12 mouse cellular contexts compared by ENCODE assay signal in the genomic region with DNA sequence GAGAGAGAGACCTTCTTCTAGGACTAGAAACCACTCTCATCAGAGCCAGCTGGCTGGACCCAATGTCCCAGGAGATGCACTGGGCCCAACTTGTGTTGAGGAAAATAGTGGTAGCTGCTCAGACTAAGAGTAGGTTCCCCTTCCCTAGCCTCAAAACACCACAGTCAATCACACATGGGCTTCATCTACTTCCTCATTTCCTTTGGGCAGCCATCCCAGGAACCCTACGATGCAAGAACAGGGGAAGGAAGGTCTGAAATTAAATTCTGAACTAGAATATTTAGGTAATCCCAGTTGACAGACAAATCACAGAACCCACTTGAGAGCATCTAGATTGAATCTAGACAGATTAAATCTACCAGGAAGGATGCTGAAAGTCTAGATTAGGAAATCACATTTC. TPM values are rescaled to one million over a fixed set of nuclear protein-coding genes. Genes with fewer than 3 reads are reported as not detected.
DNase-seq lines count a peak whose midpoint lies in the region; ATAC-seq and TF ChIP-seq lines count a peak whose summit lies in the region.
"Had no signal": no experiment of that assay in that cellular context is flagged by ENCODE, and none has a peak within 500 bp of the region (broad histone marks: within the 10 kb centered on the region; RNA-seq: fewer than 3 reads in every experiment).

No protein-coding gene starts in this region.

- no peak overlapping the region for H3K27ac ChIP-seq in layer of hippocampus, adult 2 months
- H3K27ac ChIP-seq in stomach, embryonic 15.5 days, result 0 out of 2 replicates have a peak overlapping the region, but pooled peaks have one; percentile 3

- peaks cover 17% of the 10 kb centered on the region; the same call in 1 of the 2 replicates for H3K4me1 ChIP-seq in stomach, embryonic 15.5 days

- H3K9me3 ChIP-seq in stomach, embryonic 15.5 days, result no peaks in the 10 kb centered on the region
- H3K9me3 ChIP-seq: heart, embryonic 12.5 days had no signal

- H3K27me3 ChIP-seq in stomach, embryonic 15.5 days (replicated peaks), result no peaks in the 10 kb centered on the region
- H3K27me3 ChIP-seq: heart, embryonic 12.5 days had no signal

- no peak for TF ChIP-seq CTCF in layer of hippocampus, adult 2 months (conservative IDR thresholded peaks at IDR 0.05)

- peak; percentile 38 for DNase-seq in adrenal gland, postnatal 14 days
- no peak for DNase-seq in adrenal gland, postnatal 25 days
- DNase-seq in layer of hippocampus, adult 9-11 months, result peak; percentile 26
- no peak for DNase-seq in layer of hippocampus, adult 2 months (ENCODE audit: low spot score in 2 of 2)
- DNase-seq in urinary bladder, adult 2 months (ENCODE audit: low spot score), result no peak
- DNase-seq: cerebellum, adult 11 months had no signal

- H3K4me3 ChIP-seq in layer of hippocampus, adult 2 months, result no peak overlapping the region
- H3K4me3 ChIP-seq in stomach, embryonic 15.5 days (replicated peaks), result no peak overlapping the region
- H3K4me3 ChIP-seq: heart, embryonic 12.5 days had no signal

- ATAC-seq in common myeloid progenitor, adult 5-6 weeks (replicated peaks; ENCODE audit: low read depth, poor library complexity, severe bottlenecking), result peak; percentile 69
- ATAC-seq in stomach, embryonic 15.5 days (ENCODE audit: insufficient read depth, low FRiP score, low read depth), result no peak
- no peak for ATAC-seq in activated CD4-positive, CD25-positive, alpha-beta regulatory T cell, adult 4 months
- ATAC-seq: intestine, postnatal 0 days had no signal

- H3K9ac ChIP-seq in stomach, embryonic 15.5 days, result no peak overlapping the region
- H3K9ac ChIP-seq: heart, embryonic 12.5 days had no signal

- H3K4me2 ChIP-seq in stomach, embryonic 15.5 days, result no peak overlapping the region
- H3K4me2 ChIP-seq: heart, embryonic 12.5 days; liver, embryonic 11.5 days had no signal

- H3K36me3 ChIP-seq in stomach, embryonic 15.5 days, result no peaks in the 10 kb centered on the region
- H3K36me3 ChIP-seq: heart, embryonic 12.5 days had no signal

- WGBS in stomach, embryonic 15.5 days, result 29% methylated on average over 1 of the region's 1 CpGs

RNA-seq across cellular contexts. Expression of a gene that starts 56.8 kb away (rescaled TPM):
- 34.7 and 40.2 TPM in 2 replicates for total RNA-seq in adrenal gland, postnatal 14 days (2021)
- 39.8 and 46.6 TPM in 2 replicates for total RNA-seq in adrenal gland, postnatal 25 days (2021)
- 10 to 100 TPM; 37.0 to 40.2 TPM for total RNA-seq in layer of hippocampus, adult 2 months (2021)
- 39.4 and 42.2 TPM in 2 replicates for total RNA-seq in common myeloid progenitor, adult 5-6 weeks (2017)
- polyA plus RNA-seq in stomach, embryonic 15.5 days (2015; fragmentation: Nextera tagmentation; extraction: Ambion mirVana), result 29.8 and 35.5 TPM in 2 replicates
- polyA plus RNA-seq in activated CD4-positive, CD25-positive, alpha-beta regulatory T cell, adult 4 months (2017; shearing (Covaris generic)), result 10 to 100 TPM; 17.2 to 20.0 TPM
- 9.1 and 9.3 TPM in 2 replicates for polyA plus RNA-seq in urinary bladder, adult 2 months (2012; rRNA removed)

Comparison
In these comparisons a context has a peak if more than half of its experiments do, and no peak if none do; other contexts are left out.
1. DNase-seq: peak in adrenal gland, postnatal 14 days (single experiment) and layer of hippocampus, adult 9-11 months (single experiment); none in adrenal gland, postnatal 25 days (single experiment), layer of hippocampus, adult 2 months (0 of 2) and urinary bladder, adult 2 months (single experiment).